Mouse (Mus musculus) G1E (cell line): ENCODE results near the gene Gm28374.

Source experiments
- CTCF ChIP-seq: IDR thresholded peaks from 2 replicates; pipeline ENCODE4 v1.5.1; 2012; ENCODE audit warnings: low read depth, low read length, inconsistent platforms, mixed read lengths
- TAL1 ChIP-seq: conservative IDR thresholded peaks from 2 replicates; pipeline ENCODE4 v1.6.1; 2012; ENCODE audit warnings: low read depth, low read length, inconsistent platforms, mixed read lengths

GRCm38 (mm10) chr19:6058966-6059365, 23.1 kb downstream of the Gm28374 start:
- no peak for TF ChIP-seq TAL1
- no peak for TF ChIP-seq CTCF
